Mouse (Mus musculus) mature B cell (primary cell): ENCODE measurements around the gene Cdc42ep4.

ENCODE experiments used
- in situ Hi-C: fragments of 300-500 bp; cut with MboI; formaldehyde crosslinking; loops from 2 replicates; pipeline ENCODE4 v1.14.3; 2019

Gene Cdc42ep4

GRCm38 (mm10) chr11:113722405-113723090 lies 29.1 kb downstream of the Cdc42ep4 start:
- in situ Hi-C loops = no loop called here

GRCm38 (mm10) chr11:113717767-113718424 lies 33.8 kb downstream of the Cdc42ep4 start:
- in situ Hi-C loops = no loop called here

- in situ Hi-C loops = no loop called here
Measured at GRCm38 (mm10) chr11:113716132-113716531, 35.5 kb downstream of the Cdc42ep4 start.

GRCm38 (mm10) chr11:113715078-113715674 lies 36.5 kb downstream of the Cdc42ep4 start:
- in situ Hi-C loops = no loop called here

- in situ Hi-C loops = no loop called here
Measured at GRCm38 (mm10) chr11:113711061-113711460, 40.6 kb downstream of the Cdc42ep4 start.

DNA sequence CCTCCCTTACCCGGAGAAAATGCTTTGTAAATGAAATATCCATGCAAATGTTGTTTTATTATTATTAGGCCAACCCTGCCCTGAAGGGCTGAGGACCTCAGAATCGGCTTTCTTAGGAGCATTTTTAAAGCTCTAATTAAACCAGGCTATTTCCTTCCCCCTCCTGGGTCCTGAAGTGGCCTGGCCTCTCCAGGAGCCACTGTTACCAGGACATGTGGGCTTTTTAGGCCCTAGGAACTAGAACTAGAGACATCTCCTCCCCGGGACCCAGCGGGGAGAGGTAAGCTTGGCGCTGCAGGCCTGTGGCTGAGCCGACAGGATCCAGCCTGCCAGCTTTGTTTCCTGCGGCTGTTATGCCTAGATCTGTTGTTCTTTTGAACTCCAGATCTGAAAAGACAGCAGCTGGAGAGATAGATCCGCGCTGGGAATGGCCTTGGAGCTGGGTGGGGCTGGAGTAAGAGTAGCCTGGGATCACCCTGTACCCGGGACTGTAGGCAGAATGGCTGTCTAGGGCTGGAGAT lies 41.4 kb downstream of the Cdc42ep4 start:
- in situ Hi-C loops = no loop called here

DNA sequence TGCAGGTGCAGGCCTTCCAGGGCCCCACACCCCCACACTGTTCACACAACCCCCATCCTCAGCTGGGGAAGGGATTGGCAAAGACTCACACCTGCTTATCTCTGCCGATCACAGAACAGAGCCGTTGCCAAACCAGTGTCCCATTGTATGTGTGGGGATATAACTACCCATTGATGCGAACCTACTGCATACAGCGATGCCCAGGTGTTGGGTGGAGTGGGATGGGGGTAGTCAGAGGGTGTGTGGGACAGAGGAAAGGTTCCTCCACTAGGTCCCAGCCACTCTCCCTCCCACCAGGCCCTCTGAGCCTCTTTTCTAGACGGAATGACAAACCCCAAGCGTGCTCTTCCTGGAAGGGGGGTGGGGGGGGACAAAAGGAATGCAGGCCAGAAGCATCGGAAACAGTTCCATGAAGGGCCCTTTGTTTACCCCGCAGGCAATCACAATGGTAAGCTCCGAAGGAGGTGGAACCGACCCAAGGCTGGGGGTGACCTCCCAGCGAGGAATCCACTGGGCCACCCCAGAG lies 41.9 kb downstream of the Cdc42ep4 start, which contains the start of gene Cpsf4l:
Cpsf4l (minus strand) TSS at position 287 of the 526 bp plus-strand sequence.
- in situ Hi-C loops = no loop called here

GRCm38 (mm10) chr11:113709272-113709671 lies 42.4 kb downstream of the Cdc42ep4 start:
- in situ Hi-C loops = no loop called here

DNA sequence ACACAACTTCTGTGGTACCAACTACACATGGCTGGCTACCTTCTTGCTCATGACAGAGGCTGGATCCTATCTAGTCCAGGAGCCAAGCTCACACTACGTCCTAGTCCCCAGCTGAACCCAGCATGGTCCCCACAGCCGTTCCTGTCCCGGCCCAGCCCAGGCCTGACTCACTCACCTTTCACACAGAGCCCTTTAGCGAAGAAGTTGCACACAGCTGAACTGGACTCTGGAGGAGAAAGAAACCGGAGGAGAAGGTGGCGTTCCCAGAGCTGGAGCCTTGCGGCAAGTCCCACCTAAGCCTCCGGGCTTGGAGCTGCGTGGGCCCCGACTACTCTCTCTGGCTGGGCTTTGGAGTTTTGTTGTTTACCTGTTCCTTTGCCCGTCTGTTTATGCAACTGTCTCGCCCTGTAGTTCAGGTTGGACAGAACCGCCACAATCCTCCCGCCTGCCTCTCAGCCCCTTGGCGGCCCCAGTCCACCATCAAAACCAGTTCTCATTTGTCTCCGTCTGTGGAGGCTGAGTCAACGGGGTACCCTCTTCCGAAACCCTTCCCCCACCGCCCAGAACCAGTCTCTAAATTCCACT lies 43.0 kb downstream of the Cdc42ep4 start:
- in situ Hi-C loops = no loop called here

- in situ Hi-C loops = no loop called here
Measured at GRCm38 (mm10) chr11:113705966-113706652, 45.6 kb downstream of the Cdc42ep4 start.

DNA sequence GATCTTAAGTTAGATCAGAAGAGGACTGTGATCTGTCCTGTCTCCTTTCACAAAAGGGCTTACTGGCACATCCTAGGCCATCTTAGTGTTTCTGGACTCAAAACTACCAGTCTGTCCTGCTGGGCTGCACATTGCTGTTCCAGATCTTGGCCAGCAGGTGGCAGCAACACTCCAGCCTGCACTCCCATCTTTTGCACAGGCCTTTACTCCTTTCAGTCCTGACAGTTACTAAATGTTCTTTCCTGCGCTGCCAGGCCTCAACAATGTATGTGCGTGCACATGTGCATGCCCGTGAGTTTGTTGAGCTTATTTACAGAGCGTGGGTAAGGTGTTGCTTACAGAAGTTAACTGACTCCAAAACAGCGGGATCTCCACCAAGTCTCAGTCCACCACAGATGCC lies 47.9 kb downstream of the Cdc42ep4 start:
- in situ Hi-C loops = loop anchor here (5.0 kb wide), 1 partner anchor 109 kb away; no protein-coding TSS in a partner anchor

DNA sequence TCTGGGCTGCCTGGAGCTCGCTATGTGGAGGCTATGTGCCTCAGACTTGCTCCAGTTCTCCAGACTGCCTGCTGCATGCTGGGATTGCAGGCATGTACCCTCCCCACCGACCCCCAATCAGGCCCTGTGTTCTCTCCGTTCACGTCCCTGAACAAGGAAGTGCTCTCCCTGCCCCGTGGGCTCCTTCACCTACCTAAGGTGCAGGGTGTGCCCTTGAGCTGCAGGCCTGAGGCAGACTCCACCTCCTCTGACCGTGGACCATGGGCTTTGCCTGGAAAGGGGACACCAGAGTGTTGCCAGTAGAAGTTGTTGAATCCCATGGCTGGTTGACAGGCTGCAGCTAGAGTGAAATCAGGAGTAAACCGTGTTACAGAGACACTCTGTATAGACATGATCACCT lies 52.0 kb downstream of the Cdc42ep4 start:
- in situ Hi-C loops = loop anchor here (5.0 kb wide), 1 partner anchor 113 kb away; no protein-coding TSS in a partner anchor

DNA sequence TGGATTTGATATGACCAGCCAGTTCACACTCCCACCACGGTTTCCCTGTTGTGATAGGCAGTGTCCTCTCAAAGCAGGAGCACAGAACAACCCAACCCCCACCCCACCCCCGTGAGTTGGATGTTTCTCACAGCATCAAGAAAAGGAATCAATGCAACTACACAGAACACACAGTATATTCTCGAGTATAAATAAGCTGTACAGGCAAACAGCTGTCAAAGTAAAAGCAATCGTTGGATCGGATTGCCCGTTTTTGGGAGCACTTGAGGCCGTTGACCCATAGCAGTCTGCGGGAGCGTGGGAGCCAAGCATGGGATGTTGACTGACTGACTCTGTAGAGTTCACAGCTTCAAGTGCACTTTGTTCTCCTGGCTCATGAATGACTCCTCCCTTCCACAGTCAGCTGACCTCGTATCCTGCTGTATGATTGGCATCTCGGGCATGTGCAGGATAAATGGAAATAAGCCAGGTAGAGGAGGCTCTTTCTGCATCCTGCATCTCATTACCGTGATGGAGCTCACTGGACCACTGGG lies 53.6 kb downstream of the Cdc42ep4 start:
- in situ Hi-C loops = no loop called here

DNA sequence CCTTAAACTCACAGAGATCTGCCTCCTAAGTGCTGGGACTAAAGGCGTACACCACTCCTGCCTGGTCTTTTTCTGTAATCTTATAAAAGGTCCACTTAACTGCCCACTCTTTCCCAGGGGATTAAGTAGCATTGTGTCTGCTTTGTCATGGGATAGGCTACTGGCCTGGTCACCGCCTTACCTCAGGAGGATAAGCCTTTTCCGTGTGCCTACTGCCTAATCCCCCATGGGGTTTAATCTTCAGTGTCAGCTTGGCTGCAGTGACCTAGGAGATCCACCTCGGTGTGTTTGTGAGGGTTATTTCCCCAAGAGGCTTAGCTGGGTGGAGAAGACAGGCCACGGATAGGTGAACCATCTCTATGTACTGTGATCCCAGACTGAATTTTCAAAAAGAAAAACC lies 54.1 kb downstream of the Cdc42ep4 start:
- in situ Hi-C loops = no loop called here

DNA sequence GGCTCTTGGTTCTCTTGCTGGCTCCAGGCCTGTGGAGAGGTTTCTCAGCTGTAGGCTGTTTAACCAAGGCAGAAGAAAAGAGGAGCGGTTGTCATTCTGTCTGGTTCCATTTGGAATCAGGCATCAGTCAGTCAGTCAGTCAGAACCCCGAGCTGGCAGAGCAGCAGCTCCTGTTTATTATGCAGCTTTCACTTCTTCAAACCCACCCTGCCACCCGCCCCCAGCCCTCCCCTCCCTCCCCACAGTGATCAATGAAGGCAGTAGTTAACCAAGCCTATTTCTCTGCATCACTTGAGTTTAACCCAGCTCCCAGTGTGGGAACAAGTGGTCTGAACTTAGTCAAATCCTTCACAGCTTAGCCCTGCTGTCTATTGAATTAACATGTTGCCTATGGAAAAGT lies 59.8 kb downstream of the Cdc42ep4 start:
- in situ Hi-C loops = no loop called here

DNA sequence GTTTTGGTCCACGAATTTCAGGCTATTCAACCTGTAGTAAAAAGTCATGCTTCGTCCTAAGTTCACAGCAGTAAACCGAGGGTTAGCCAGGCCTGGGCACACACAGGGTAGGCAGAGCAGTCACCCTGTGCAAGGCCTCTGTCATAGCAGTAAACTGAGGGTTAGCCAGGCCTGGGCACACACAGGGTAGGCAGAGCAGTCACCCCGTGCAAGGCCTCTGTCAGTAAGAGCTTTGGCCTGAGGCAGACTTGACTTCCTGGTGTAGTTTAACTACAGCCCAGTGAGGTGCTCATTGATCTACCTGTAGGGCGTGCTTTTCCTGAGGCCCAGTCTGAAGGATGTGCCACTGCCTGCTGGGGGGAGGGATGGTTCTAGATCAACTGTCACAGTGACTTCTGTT lies 60.4 kb downstream of the Cdc42ep4 start:
- in situ Hi-C loops = no loop called here

GRCm38 (mm10) chr11:113690506-113690905 lies 61.2 kb downstream of the Cdc42ep4 start:
- in situ Hi-C loops = no loop called here

DNA sequence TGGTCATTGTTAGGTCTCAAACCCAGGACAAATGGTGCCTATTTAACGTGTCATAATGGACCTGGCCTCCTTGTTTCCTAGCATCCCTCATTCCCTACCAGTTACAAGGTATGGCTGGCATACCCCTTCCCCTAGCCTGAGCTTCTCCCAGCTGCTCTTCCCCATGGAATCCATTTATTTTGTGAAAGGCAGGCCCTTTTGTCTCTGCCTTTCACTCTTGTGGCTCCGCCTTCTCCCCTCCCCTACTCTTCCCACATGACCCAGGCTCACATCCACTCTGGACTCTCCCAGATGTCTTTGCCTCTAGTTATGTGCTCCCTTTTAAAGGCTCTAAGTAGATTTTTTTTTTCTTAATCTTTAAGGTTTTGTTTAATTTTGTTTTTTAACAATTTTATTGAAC lies 64.7 kb downstream of the Cdc42ep4 start:
- in situ Hi-C loops = no loop called here

DNA sequence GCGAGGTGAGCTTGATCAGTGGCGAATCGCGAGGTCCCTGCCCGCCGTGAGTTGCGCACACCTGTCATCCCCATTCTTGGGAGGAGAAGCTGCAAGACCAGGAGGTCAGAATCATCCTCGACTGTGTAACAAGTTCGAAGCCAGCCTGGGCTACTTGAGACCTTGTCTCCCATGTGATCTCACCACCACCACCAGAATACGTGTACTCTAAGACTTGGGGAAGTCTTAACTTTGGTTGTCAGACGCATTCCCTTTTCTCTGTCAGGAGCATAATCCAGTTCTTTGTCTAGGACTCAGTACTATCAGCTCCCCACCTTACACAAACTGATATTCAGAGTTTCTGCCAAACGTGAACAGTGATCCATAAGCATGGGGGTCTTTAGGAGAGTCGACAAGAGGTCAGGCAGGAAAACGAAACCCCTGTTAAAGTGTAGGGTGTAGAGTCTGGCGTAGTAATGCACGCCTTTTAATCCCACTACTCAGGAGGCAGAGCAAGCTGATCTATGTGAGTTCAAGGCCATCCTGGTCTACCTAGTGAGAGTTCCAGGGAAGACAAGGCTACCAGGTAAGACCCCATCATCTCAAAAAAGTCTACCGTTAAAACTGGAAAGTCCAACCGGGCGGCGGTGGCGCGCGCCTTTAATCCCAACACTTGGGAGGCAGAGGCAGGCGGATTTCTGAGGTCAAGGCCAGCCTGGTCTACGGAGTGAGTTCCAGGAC lies 66.8 kb downstream of the Cdc42ep4 start:
- in situ Hi-C loops = no loop called here

GRCm38 (mm10) chr11:113683957-113684706 lies 67.5 kb downstream of the Cdc42ep4 start, which contains the start of the genes Fam104a and D11Wsu47e:
Fam104a (minus strand) TSS chr11:113684155.
D11Wsu47e (plus strand) TSS chr11:113684412.
- in situ Hi-C loops = no loop called here
